Mouse (Mus musculus): ENCODE results near the gene Apbb2.

GRCm38 (mm10) chr5:66428071-66428470, 190.5 kb downstream of the Apbb2 start:
- TF ChIP-seq GATA1 (IDR thresholded peaks at IDR 0.05; ENCODE audit: borderline replicate concordance, low read length) (no peak), FLI1 (IDR thresholded peaks at IDR 0.05; ENCODE audit: low read length) (no peak)
